Mouse (Mus musculus) ES-E14 (cell line): Measurements from ENCODE around the gene Znhit2.

ENCODE experiments used
- HCFC1 ChIP-seq: IDR thresholded peaks from 2 replicates; pipeline ENCODE4 v1.6.1; 2012; ENCODE audit warnings: low read length, inconsistent platforms, borderline replicate concordance; ENCODE audit not compliant: insufficient read depth
- ZC3H11A ChIP-seq: IDR thresholded peaks from 2 replicates; pipeline ENCODE4 v1.6.1; 2012; ENCODE audit warnings: low read depth, mild to moderate bottlenecking, inconsistent platforms, low read length, borderline replicate concordance

DNA sequence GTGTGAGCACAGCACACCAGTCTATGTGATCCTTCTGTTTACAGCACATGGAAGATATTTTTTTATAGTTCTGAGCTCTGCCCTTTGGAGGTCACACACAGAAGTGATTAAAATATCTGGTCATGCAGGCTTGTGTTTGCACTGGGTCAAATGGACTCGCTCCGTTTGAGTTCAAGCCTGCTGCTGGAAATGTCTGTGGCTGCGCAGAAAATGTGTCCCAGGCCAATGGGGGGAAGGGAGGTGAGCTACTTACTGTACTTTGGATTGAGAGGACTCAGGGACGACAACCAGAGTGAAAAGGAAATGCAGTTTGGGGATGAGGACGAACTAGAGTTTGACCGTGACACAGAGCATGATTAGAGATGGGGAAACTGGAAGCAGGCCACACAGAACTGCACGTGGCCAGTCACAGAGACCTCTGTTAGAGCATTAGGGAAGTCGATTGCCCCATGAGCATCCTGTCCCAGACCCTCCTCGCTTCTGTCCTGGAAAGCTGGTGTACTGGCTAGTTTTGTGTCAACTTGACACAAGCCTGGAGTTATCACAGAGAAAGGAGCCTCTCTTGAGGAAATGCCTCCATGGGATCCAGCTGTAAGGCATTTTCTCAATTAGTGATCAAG is 24.9 kb upstream of the Znhit2 start:
- TF ChIP-seq ZC3H11A (no peak), HCFC1 (no peak)
